Mouse (Mus musculus): ENCODE measurements around the gene Krtap2-4.

GRCm38 (mm10) chr11:99650136-99650535 is 35.5 kb upstream of the Krtap2-4 start, which contains the start of gene Gm11555:
- TF ChIP-seq CTCF (IDR thresholded peaks at IDR 0.05; ENCODE audit: insufficient read depth, low read depth, low read length) (no peak), POLR2A (IDR thresholded peaks at IDR 0.05; ENCODE audit: insufficient read depth, low read depth, low read length) (no peak)

Data from olfactory bulb, adult 2 months (tissue).